Mouse (Mus musculus) megakaryocyte, embryonic 14.5 days (primary cell): ENCODE data around the gene Gm17662.

ENCODE experiments used
- FLI1 ChIP-seq: IDR thresholded peaks from 2 replicates; pipeline ENCODE4 v1.6.1; 2012; ENCODE audit warnings: low read length, inconsistent platforms, mixed read lengths
- GATA1 ChIP-seq: IDR thresholded peaks from 3 replicates; pipeline ENCODE4 v1.6.1; 2012; ENCODE audit warnings: mixed read lengths, low read length, inconsistent platforms, borderline replicate concordance

DNA sequence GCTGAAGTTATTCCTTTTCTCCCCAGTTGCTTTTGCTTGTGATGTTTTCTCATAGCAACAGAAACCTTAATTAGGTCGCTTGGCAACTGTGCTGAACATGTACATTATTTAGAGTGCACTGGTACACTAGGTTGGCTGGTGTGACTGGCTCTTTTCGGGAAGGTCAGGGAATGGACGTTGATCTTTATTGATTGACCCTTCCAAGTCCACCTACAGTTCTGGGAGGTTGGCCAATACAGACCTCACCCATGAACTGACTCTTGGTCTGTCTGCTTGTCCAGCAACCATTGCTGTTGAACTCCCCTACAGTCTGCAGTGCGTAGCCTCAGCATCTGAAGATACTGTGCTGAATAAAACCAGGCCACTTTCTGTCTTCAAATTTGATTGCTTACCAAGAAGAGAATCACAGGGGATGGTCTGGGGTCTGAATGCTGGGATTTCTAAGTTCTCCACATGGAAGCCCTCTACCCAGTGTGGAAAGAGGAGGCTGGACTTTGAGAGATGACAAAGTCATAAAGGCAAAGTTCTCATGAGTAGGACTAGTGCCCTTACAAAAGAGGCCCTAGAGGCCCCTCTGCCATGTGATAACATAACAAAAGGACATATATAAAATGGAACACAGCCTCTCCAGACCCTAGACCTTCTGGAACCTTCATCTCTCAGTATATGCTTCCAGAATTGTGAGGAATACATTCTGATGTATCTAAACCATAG is 40.5 kb upstream of the Gm17662 start:
- no peak for TF ChIP-seq GATA1
- no peak for TF ChIP-seq FLI1
